Mouse (Mus musculus): ENCODE results near the gene Snrnp70. TPM values are rescaled to one million over a fixed set of nuclear protein-coding genes. Genes with fewer than 3 reads are reported as not detected.
"Not testable (repeated sequence)": the region's sequence is repeated elsewhere in the genome, so short reads cannot be mapped to it uniquely, and the experiment has no call there.

Snrnp70 gene
- polyA plus RNA-seq, 1 experiment from 2014 or later = 88.2 TPM

GRCm38 (mm10) chr7:45401521-45402085, 6.1 kb upstream of the Snrnp70 start:
- TF ChIP-seq CTCF (IDR thresholded peaks at IDR 0.05; ENCODE audit: low read depth) = no peak
- H3K4me3 ChIP-seq (ENCODE audit: low read depth, low read length) = no peak overlapping the region

GRCm38 (mm10) chr7:45396787-45397186, 1.2 kb upstream of the Snrnp70 start:
- H3K4me3 ChIP-seq (ENCODE audit: low read depth, low read length) = no peak overlapping the region
- ATAC-seq (ENCODE audit: insufficient read depth) (no peak), DNase-seq (no peak)
- H3K9ac ChIP-seq = no peak overlapping the region
- no peak overlapping the region for H3K27ac ChIP-seq (ENCODE audit: low read depth)
- H3K9me3 ChIP-seq (ENCODE audit: low read depth, low read length) = no peaks in the 10 kb centered on the region
- peaks cover 6% of the 10 kb centered on the region for H3K4me1 ChIP-seq (ENCODE audit: insufficient read depth)
- H3K4me2 ChIP-seq = no peak overlapping the region
- H3K27me3 ChIP-seq (ENCODE audit: insufficient read depth, low read length) = no peaks in the 10 kb centered on the region
- TF ChIP-seq CTCF (IDR thresholded peaks at IDR 0.05; ENCODE audit: low read depth) = no peak
- peaks cover 26% of the 10 kb centered on the region for H3K36me3 ChIP-seq (ENCODE audit: insufficient read depth)
- WGBS = 69% methylated on average over 2 of the region's 2 CpGs

More at GRCm38 (mm10) chr7:45401521-45402085, 6.1 kb upstream of the Snrnp70 start:
- Histone ChIP-seq H3K4me1 (ENCODE audit: insufficient read depth) (no peaks in the 10 kb centered on the region), H3K36me3 (ENCODE audit: insufficient read depth) (no peaks in the 10 kb centered on the region), H3K4me2 (no peak overlapping the region), H3K9me3 (ENCODE audit: low read depth, low read length) (no peaks in the 10 kb centered on the region), H3K9ac (no peak overlapping the region), H3K27me3 (ENCODE audit: insufficient read depth, low read length) (peaks cover 18% of the 10 kb centered on the region), H3K27ac (ENCODE audit: low read depth) (no peak overlapping the region)
- no peak for DNase-seq
- ATAC-seq (ENCODE audit: insufficient read depth) = no peak
- WGBS = 57% methylated on average over 10 of the region's 10 CpGs

GRCm38 (mm10) chr7:45396337-45396775, 814 bp upstream of the Snrnp70 start:
- Histone ChIP-seq H3K4me2 (peak overlapping the region; percentile 69), H3K27ac (ENCODE audit: low read depth) (peak overlapping the region; percentile 85), H3K4me3 (ENCODE audit: low read depth, low read length) (peak overlapping the region; percentile 75), H3K36me3 (ENCODE audit: insufficient read depth) (peaks cover 30% of the 10 kb centered on the region)
- H3K4me1 ChIP-seq (ENCODE audit: insufficient read depth); H3K9ac ChIP-seq; H3K27me3 ChIP-seq (ENCODE audit: insufficient read depth, low read length); H3K9me3 ChIP-seq (ENCODE audit: low read depth, low read length); DNase-seq: not testable (repeated sequence)
- 10% methylated on average over 3 of the region's 3 CpGs for WGBS
- TF ChIP-seq CTCF (IDR thresholded peaks at IDR 0.05; ENCODE audit: low read depth) = peak; percentile 24; the same call in 1 of the 2 replicates
- peak; percentile 42 for ATAC-seq (ENCODE audit: insufficient read depth)

GRCm38 (mm10) chr7:45395129-45395541, 407 bp downstream of the Snrnp70 start:
- Histone ChIP-seq H3K4me2 (peak overlapping the region; percentile 100), H3K9me3 (ENCODE audit: low read depth, low read length) (no peaks in the 10 kb centered on the region), H3K27ac (ENCODE audit: low read depth) (peak overlapping the region; percentile 99), H3K4me1 (ENCODE audit: insufficient read depth) (peaks cover 6% of the 10 kb centered on the region), H3K27me3 (ENCODE audit: insufficient read depth, low read length) (no peaks in the 10 kb centered on the region), H3K9ac (peak overlapping the region; percentile 90), H3K4me3 (ENCODE audit: low read depth, low read length) (peak overlapping the region; percentile 75), H3K36me3 (ENCODE audit: insufficient read depth) (peaks cover 40% of the 10 kb centered on the region)
- DNase-seq = peak; percentile 85
- TF ChIP-seq CTCF (IDR thresholded peaks at IDR 0.05; ENCODE audit: low read depth) = no peak
- WGBS = 0% methylated on average over 19 of the region's 20 CpGs
- ATAC-seq (ENCODE audit: insufficient read depth) = peak; percentile 69

GRCm38 (mm10) chr7:45386077-45386476, 9.5 kb downstream of the Snrnp70 start:
- peak; percentile 34 for DNase-seq
- Histone ChIP-seq H3K9ac (no peak overlapping the region), H3K36me3 (ENCODE audit: insufficient read depth) (peaks cover 100% of the 10 kb centered on the region), H3K27me3 (ENCODE audit: insufficient read depth, low read length) (no peaks in the 10 kb centered on the region), H3K4me2 (no peak overlapping the region), H3K9me3 (ENCODE audit: low read depth, low read length) (no peaks in the 10 kb centered on the region), H3K4me3 (ENCODE audit: low read depth, low read length) (no peak overlapping the region), H3K4me1 (ENCODE audit: insufficient read depth) (no peaks in the 10 kb centered on the region), H3K27ac (ENCODE audit: low read depth) (no peak overlapping the region)
- peak; percentile 47 for TF ChIP-seq CTCF (IDR thresholded peaks at IDR 0.05; ENCODE audit: low read depth)
- WGBS = 86% methylated on average over 3 of the region's 3 CpGs
- no peak for ATAC-seq (ENCODE audit: insufficient read depth)

- H3K9me3 ChIP-seq (ENCODE audit: low read depth, low read length) = no peaks in the 10 kb centered on the region
- peaks cover 90% of the 10 kb centered on the region for H3K36me3 ChIP-seq (ENCODE audit: insufficient read depth)
- DNase-seq = no peak
- no peak for ATAC-seq (ENCODE audit: insufficient read depth)
- no peak for TF ChIP-seq CTCF (IDR thresholded peaks at IDR 0.05; ENCODE audit: low read depth)
- no peaks in the 10 kb centered on the region for H3K4me1 ChIP-seq (ENCODE audit: insufficient read depth)
- no peak overlapping the region for H3K4me3 ChIP-seq (ENCODE audit: low read depth, low read length)
- WGBS = 73% methylated on average over 1 of the region's 1 CpGs
- H3K9ac ChIP-seq = no peak overlapping the region
- no peak overlapping the region for H3K4me2 ChIP-seq
- no peak overlapping the region for H3K27ac ChIP-seq (ENCODE audit: low read depth)
- H3K27me3 ChIP-seq (ENCODE audit: insufficient read depth, low read length) = no peaks in the 10 kb centered on the region
These were observed 19.5 kb downstream of the Snrnp70 start for GRCm38 (mm10) chr7:45376057-45376456.

GRCm38 (mm10) chr7:45374620-45375019, 20.9 kb downstream of the Snrnp70 start:
- H3K4me3 ChIP-seq (ENCODE audit: low read depth, low read length) = no peak overlapping the region
- no peak overlapping the region for H3K27ac ChIP-seq (ENCODE audit: low read depth)
- no peak for TF ChIP-seq CTCF (IDR thresholded peaks at IDR 0.05; ENCODE audit: low read depth)
- ATAC-seq (ENCODE audit: insufficient read depth) (no peak), DNase-seq (no peak)
- WGBS = 86% methylated on average over 8 of the region's 8 CpGs
- H3K4me1 ChIP-seq (ENCODE audit: insufficient read depth) = no peaks in the 10 kb centered on the region
- no peaks in the 10 kb centered on the region for H3K9me3 ChIP-seq (ENCODE audit: low read depth, low read length)
- peaks cover 9% of the 10 kb centered on the region for H3K27me3 ChIP-seq (ENCODE audit: insufficient read depth, low read length)
- peaks cover 76% of the 10 kb centered on the region for H3K36me3 ChIP-seq (ENCODE audit: insufficient read depth)
- no peak overlapping the region for H3K9ac ChIP-seq
- no peak overlapping the region for H3K4me2 ChIP-seq
